Mouse (Mus musculus) CD4-positive, CD25-positive, alpha-beta regulatory T cell, adult 2 months (primary cell): Measurements from ENCODE around the gene Samd5.

ENCODE experiments used
- DNase-seq: peaks from one replicate; pipeline ENCODE4 v3.0.0-alpha.2; 2012; ENCODE audit warnings: low read depth, low spot score

The Samd5 gene

DNA sequence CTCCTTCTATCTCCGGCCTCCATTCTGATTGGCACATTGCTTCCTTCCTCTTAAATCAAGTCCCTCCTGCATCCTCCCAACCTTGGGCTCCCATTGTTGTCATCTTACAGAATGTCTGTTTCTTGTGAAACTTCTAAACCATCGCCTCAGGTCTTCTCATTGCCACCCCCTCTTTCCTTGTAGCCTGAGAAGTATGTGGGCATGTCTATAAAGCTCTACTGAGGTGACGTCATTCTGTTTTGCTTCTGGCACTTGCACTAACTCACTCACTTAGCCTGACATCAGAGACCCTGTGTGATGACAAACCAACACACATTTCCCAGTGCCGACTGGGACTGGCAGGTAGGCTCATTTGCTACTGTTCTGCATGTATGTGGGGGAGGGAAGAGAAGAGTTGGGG, 100.9 kb downstream of the Samd5 start:
- DNase-seq: no peak
